Mouse (Mus musculus) myocyte (in vitro differentiated cells): ENCODE results near the gene Ranbp9. TPM values are rescaled to one million over a fixed set of nuclear protein-coding genes. Genes with fewer than 3 reads are reported as not detected.

Experiments used
- H3K27me3 ChIP-seq: one replicate; pipeline ENCODE4 v1.6.1; 2011; ENCODE audit not compliant: control insufficient read depth, insufficient read depth, insufficient read length
- H3K36me3 ChIP-seq: one replicate; pipeline ENCODE4 v1.6.1; 2011; ENCODE audit not compliant: control insufficient read depth, insufficient read depth
- H3K4me2 ChIP-seq: one replicate; pipeline ENCODE4 v1.6.1; 2011; ENCODE audit warnings: low read depth, control low read depth
- H3K4me3 ChIP-seq: one replicate; pipeline ENCODE4 v1.5.1; 2011; ENCODE audit warnings: mild to moderate bottlenecking, control low read depth, moderate library complexity
- H3K79me2 ChIP-seq: one replicate; pipeline ENCODE4 v1.6.1; 2011; ENCODE audit not compliant: control insufficient read depth, insufficient read depth
- H3ac ChIP-seq: one replicate; pipeline ENCODE4 v1.6.1; 2011; ENCODE audit not compliant: control insufficient read depth, insufficient read length
- CEBPB ChIP-seq: IDR thresholded peaks from 2 replicates; pipeline ENCODE4 v1.6.1; 2011; ENCODE audit warnings: mild to moderate bottlenecking, moderate library complexity; ENCODE audit not compliant: poor library complexity, insufficient read depth, severe bottlenecking
- E2F4 ChIP-seq: IDR thresholded peaks from one replicate; pipeline ENCODE4 v1.6.1; 2011; ENCODE audit warnings: mild to moderate bottlenecking, control low read depth, moderate library complexity; ENCODE audit not compliant: insufficient read depth
- MAX ChIP-seq: IDR thresholded peaks from one replicate; pipeline ENCODE4 v1.6.1; 2011; ENCODE audit warnings: low read depth, mild to moderate bottlenecking, control low read depth
- MYOD1 ChIP-seq, 3 experiments: IDR thresholded peaks; one replicate each; pipeline ENCODE4 v1.6.1; 2011; ENCODE audit warnings: control low read depth in 2 of 3, low read depth in 2 of 3, mild to moderate bottlenecking in 2 of 3, moderate library complexity in 1 of 3; ENCODE audit not compliant: insufficient read length in 2 of 3, control insufficient read depth in 1 of 3
- MYOG ChIP-seq, 3 experiments: IDR thresholded peaks; one replicate each; pipeline ENCODE4 v1.6.1; 2011; ENCODE audit warnings: control low read depth in 2 of 3, low read depth in 2 of 3, mild to moderate bottlenecking in 2 of 3; ENCODE audit not compliant: insufficient read length in 2 of 3, control insufficient read depth in 1 of 3, insufficient read depth in 1 of 3
- POLR2A ChIP-seq: IDR thresholded peaks from one replicate; pipeline ENCODE4 v1.6.1; 2011; ENCODE audit warnings: low read depth, mild to moderate bottlenecking, control low read depth, moderate library complexity; ENCODE audit not compliant: insufficient read length
- POLR2AphosphoS2 ChIP-seq: IDR thresholded peaks from one replicate; pipeline ENCODE4 v1.6.1; 2011; ENCODE audit warnings: low read depth, control low read depth; ENCODE audit not compliant: insufficient read length
- REST ChIP-seq: IDR thresholded peaks from one replicate; pipeline ENCODE4 v1.6.1; 2011; ENCODE audit warnings: mild to moderate bottlenecking, control low read depth, moderate library complexity; ENCODE audit not compliant: insufficient read depth, insufficient read length
- SRF ChIP-seq: IDR thresholded peaks from one replicate; pipeline ENCODE4 v1.6.1; 2011; ENCODE audit warnings: low read depth; ENCODE audit not compliant: control insufficient read depth, insufficient read length
- TCF12 ChIP-seq: IDR thresholded peaks from one replicate; pipeline ENCODE4 v1.6.1; 2011; ENCODE audit warnings: mild to moderate bottlenecking, control low read depth; ENCODE audit not compliant: poor library complexity, insufficient read depth, severe bottlenecking
- TCF3 ChIP-seq: IDR thresholded peaks from one replicate; pipeline ENCODE4 v1.6.1; 2011; ENCODE audit warnings: low read depth, control low read depth; ENCODE audit not compliant: insufficient read length
- USF1 ChIP-seq: IDR thresholded peaks from one replicate; pipeline ENCODE4 v1.6.1; 2011; ENCODE audit warnings: low read depth, mild to moderate bottlenecking, control low read depth, moderate library complexity
- polyA plus RNA-seq: library from polyadenylated mRNA; unstranded; fragments of >200 nt; fragmentation: generic; extraction: Trizol; gene quantifications from one replicate; pipeline ENCODE4 v1.2.1, GENCODE M21; 2012; ENCODE audit warnings: missing spikeins

The Ranbp9 gene
- polyA plus RNA-seq, 1 experiment, result 23.1 TPM

DNA sequence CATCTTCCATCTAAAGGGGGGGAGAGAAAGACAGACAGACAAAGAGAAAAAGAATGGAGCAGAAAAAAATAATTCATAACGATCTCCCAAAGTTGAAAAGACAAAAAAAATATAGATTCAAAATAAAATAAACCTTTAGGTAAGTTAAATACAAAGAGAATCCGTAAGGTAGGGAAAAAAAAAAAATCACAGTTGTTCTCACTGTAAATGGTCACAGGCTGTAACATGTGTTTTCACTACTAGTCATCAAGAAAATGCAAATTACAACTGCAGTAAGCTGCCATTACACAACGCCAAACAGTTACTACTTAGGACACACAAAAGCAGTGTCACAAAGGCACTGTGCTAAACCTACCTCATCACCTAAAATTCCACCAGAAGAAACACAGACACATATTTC lies 36.4 kb downstream of the Ranbp9 start:
- Histone ChIP-seq H3ac (no peak overlapping the region), H3K4me2 (no peak overlapping the region), H3K36me3 (no peaks in the 10 kb centered on the region), H3K4me3 (no peak overlapping the region), H3K27me3 (no peaks in the 10 kb centered on the region), H3K79me2 (peaks cover 92% of the 10 kb centered on the region)
- TF ChIP-seq TCF3, result no peak
- no peak for TF ChIP-seq POLR2AphosphoS2
- TF ChIP-seq TCF12, result no peak
- no peak for TF ChIP-seq USF1
- TF ChIP-seq MAX, result no peak
- no peak for TF ChIP-seq E2F4
- TF ChIP-seq MYOG (IDR thresholded peaks at IDR 0.05; ENCODE audit: control insufficient read depth in 1 of 3, insufficient read depth in 1 of 3, insufficient read length in 2 of 3, low read depth in 2 of 3), result no peak
- TF ChIP-seq SRF, result no peak
- no peak for TF ChIP-seq MYOD1 (IDR thresholded peaks at IDR 0.05; ENCODE audit: control insufficient read depth in 1 of 3, insufficient read length in 2 of 3, low read depth in 2 of 3)
- no peak for TF ChIP-seq REST
- no peak for TF ChIP-seq POLR2A

DNA sequence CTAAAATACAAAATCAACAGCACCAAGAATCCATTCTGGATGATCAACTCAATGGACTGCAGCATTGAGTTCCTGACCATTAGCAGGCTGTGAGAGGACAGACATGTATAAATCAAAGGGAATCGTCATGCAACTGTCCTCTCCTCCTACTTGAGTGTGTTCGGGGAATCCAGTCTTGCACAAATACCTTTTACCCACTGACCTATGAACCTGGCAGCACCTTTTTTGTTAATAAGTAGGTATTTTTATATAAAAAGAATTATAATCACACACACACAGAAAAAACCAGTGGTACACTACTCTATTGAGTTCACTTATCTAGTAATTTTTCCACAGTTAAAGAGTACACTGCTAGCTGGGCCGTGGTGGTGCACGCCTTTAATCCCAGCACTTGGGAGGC lies 37.4 kb downstream of the Ranbp9 start:
- Histone ChIP-seq H3K4me2 (no peak overlapping the region), H3K36me3 (no peaks in the 10 kb centered on the region), H3K4me3 (no peak overlapping the region), H3ac (no peak overlapping the region), H3K79me2 (peaks cover 92% of the 10 kb centered on the region), H3K27me3 (no peaks in the 10 kb centered on the region)
- TF ChIP-seq MYOD1 (IDR thresholded peaks at IDR 0.05; ENCODE audit: control insufficient read depth in 1 of 3, insufficient read length in 2 of 3, low read depth in 2 of 3) (no peak), TCF3 (no peak), MYOG (IDR thresholded peaks at IDR 0.05; ENCODE audit: control insufficient read depth in 1 of 3, insufficient read depth in 1 of 3, insufficient read length in 2 of 3, low read depth in 2 of 3) (no peak), MAX (no peak), POLR2A (no peak)

GRCm38 (mm10) chr13:43442551-43442950 lies 38.5 kb downstream of the Ranbp9 start:
- TF ChIP-seq TCF12 (no peak), MAX (no peak), POLR2AphosphoS2 (no peak), REST (no peak), MYOG (IDR thresholded peaks at IDR 0.05; ENCODE audit: control insufficient read depth in 1 of 3, insufficient read depth in 1 of 3, insufficient read length in 2 of 3, low read depth in 2 of 3) (no peak), TCF3 (no peak), E2F4 (no peak), MYOD1 (IDR thresholded peaks at IDR 0.05; ENCODE audit: control insufficient read depth in 1 of 3, insufficient read length in 2 of 3, low read depth in 2 of 3) (no peak), POLR2A (no peak), USF1 (no peak), CEBPB (no peak), SRF (no peak)
- Histone ChIP-seq H3K79me2 (peaks cover 93% of the 10 kb centered on the region), H3K4me2 (peak overlapping the region; percentile 20), H3K36me3 (no peaks in the 10 kb centered on the region), H3ac (no peak overlapping the region), H3K4me3 (no peak overlapping the region), H3K27me3 (no peaks in the 10 kb centered on the region)

- Histone ChIP-seq H3K4me2 (no peak overlapping the region), H3ac (no peak overlapping the region), H3K4me3 (no peak overlapping the region), H3K27me3 (no peaks in the 10 kb centered on the region), H3K79me2 (peaks cover 94% of the 10 kb centered on the region), H3K36me3 (no peaks in the 10 kb centered on the region)
- no peak for TF ChIP-seq SRF
- no peak for TF ChIP-seq TCF12
- no peak for TF ChIP-seq MYOG (IDR thresholded peaks at IDR 0.05; ENCODE audit: control insufficient read depth in 1 of 3, insufficient read depth in 1 of 3, insufficient read length in 2 of 3, low read depth in 2 of 3)
- no peak for TF ChIP-seq MYOD1 (IDR thresholded peaks at IDR 0.05; ENCODE audit: control insufficient read depth in 1 of 3, insufficient read length in 2 of 3, low read depth in 2 of 3)
- TF ChIP-seq USF1, result no peak
- no peak for TF ChIP-seq POLR2AphosphoS2
- TF ChIP-seq E2F4, result no peak
- TF ChIP-seq REST, result no peak
- TF ChIP-seq MAX, result no peak
Observed at GRCm38 (mm10) chr13:43440376-43440775, 40.7 kb downstream of the Ranbp9 start.

DNA sequence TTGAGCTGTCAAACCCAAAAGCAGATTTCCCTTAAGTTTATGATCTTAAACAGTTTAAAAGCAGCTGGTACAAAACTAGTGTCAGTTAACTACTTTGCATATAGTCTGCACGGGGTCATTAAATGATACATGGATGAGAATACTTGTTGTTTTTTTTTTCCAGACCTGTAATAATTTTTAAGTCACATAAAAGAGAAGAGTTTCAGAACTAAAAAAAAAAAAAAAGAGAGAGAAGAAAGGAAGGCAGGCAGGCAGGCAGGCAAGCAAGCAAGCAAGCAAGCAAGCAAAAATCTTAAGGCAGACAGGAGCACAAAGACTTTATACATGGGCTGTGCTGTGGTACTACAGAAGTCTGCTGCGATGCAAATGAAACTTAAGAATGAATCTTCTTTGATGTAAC lies 47.7 kb downstream of the Ranbp9 start:
- Histone ChIP-seq H3K27me3 (no peaks in the 10 kb centered on the region), H3ac (no peak overlapping the region), H3K36me3 (peaks cover 7% of the 10 kb centered on the region), H3K4me3 (no peak overlapping the region), H3K4me2 (no peak overlapping the region), H3K79me2 (peaks cover 61% of the 10 kb centered on the region)
- TF ChIP-seq POLR2AphosphoS2 (no peak), MYOG (IDR thresholded peaks at IDR 0.05; ENCODE audit: control insufficient read depth in 1 of 3, insufficient read depth in 1 of 3, insufficient read length in 2 of 3, low read depth in 2 of 3) (no peak), MYOD1 (IDR thresholded peaks at IDR 0.05; ENCODE audit: control insufficient read depth in 1 of 3, insufficient read length in 2 of 3, low read depth in 2 of 3) (no peak), TCF12 (no peak), SRF (no peak), CEBPB (no peak), REST (no peak), USF1 (no peak), E2F4 (no peak), POLR2A (no peak), MAX (no peak)
